Mouse (Mus musculus) heart, adult 2 months (tissue): Measurements from ENCODE around the gene Erc1.

Experiments used
- CTCF ChIP-seq: fragments of 200-600 bp; IDR thresholded peaks from 2 replicates; pipeline ENCODE4 v1.8.1; 2022; ENCODE audit warnings: antibody characterized with exemption, mild to moderate bottlenecking, moderate library complexity
- EP300 ChIP-seq: fragments of 200-500 bp; IDR thresholded peaks from 2 replicates; pipeline ENCODE4 v1.6.1; 2011; ENCODE audit warnings: low read depth, low read length, control low read depth; ENCODE audit not compliant: insufficient read depth
- POLR2A ChIP-seq: fragments of 200-500 bp; IDR thresholded peaks from 2 replicates; pipeline ENCODE4 v1.6.1; 2011; ENCODE audit warnings: mild to moderate bottlenecking, low read depth, low read length, control low read depth; ENCODE audit not compliant: insufficient read depth

DNA sequence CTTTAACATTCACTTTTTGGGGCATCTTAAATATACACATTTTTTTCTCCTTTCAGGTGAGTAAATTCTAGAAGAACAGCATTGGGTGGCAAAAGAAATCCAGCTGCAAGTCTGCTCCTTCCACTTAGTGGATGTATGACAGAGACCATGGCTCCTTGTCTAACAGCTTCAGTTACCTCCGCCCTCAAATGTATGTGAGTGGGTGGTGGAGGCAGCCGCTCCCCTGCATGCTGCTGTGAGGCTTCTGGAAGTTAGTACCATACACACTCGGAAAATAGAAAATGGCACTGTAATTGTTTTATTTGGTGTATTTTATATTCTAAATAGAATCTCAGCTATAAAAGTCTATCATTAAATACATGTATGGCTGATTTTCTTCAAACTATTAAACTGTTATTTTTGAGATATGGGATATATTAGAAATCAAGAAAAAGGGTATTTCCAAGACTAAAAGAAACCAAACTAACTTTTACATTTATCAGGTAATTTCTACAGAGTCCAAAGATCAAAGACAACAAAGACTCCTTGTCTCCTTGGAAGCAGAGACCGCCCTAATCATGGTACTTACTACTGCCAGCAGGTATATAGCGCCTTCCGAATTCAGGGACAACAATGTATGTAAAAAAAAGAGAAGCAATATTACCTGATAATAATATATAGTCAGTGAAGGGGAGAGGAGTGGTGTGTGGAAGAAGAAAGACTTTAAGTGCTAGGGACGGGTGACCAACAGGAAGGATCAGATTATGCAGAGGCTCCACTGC, 190.4 kb downstream of the Erc1 start:
- TF ChIP-seq POLR2A (no peak), CTCF (no peak), EP300 (no peak)
